Mouse (Mus musculus): Measurements from ENCODE around the gene Sqor.
A peak's percentile ranks its signal among the peaks of the same experiment; 100 is the strongest.

Sqor gene

GRCm38 (mm10) chr2:122765071-122765793 lies at the start of gene Sqor:
TSS of gene Sqor (plus strand) at chr2:122765237.
- peak; percentile 23 for DNase-seq (ENCODE audit: low read depth, low spot score)

GRCm38 (mm10) chr2:122716301-122716842 lies 48.7 kb upstream of the Sqor start:
- no peak for DNase-seq (ENCODE audit: low read depth, low spot score)

- DNase-seq (ENCODE audit: low read depth, low spot score): no peak
Measured at GRCm38 (mm10) chr2:122719232-122719631, 45.8 kb upstream of the Sqor start.

- no peak for DNase-seq (ENCODE audit: low read depth, low spot score)
Measured at GRCm38 (mm10) chr2:122720564-122720963, 44.5 kb upstream of the Sqor start.

- no peak for DNase-seq (ENCODE audit: low read depth, low spot score)
Measured at GRCm38 (mm10) chr2:122725604-122726003, 39.4 kb upstream of the Sqor start.

- DNase-seq (ENCODE audit: low read depth, low spot score): no peak
Measured at GRCm38 (mm10) chr2:122731456-122731855, 33.6 kb upstream of the Sqor start.

- peak; percentile 96 for DNase-seq (ENCODE audit: low read depth, low spot score)
Measured at GRCm38 (mm10) chr2:122737894-122738830, 26.9 kb upstream of the Sqor start, which contains the start of gene Bloc1s6. TSS of gene Bloc1s6 (plus strand) at chr2:122738503.

- no peak for DNase-seq (ENCODE audit: low read depth, low spot score)
Measured at GRCm38 (mm10) chr2:122739023-122739422, 26.0 kb upstream of the Sqor start.

GRCm38 (mm10) chr2:122746461-122746860 lies 18.6 kb upstream of the Sqor start:
- DNase-seq (ENCODE audit: low read depth, low spot score): no peak

GRCm38 (mm10) chr2:122753739-122754343 lies 11.2 kb upstream of the Sqor start:
- peak; percentile 65 for DNase-seq (ENCODE audit: low read depth, low spot score)

GRCm38 (mm10) chr2:122759791-122760190 lies 5.2 kb upstream of the Sqor start:
- DNase-seq (ENCODE audit: low read depth, low spot score): no peak

GRCm38 (mm10) chr2:122762991-122763390 lies 2.0 kb upstream of the Sqor start:
- DNase-seq (ENCODE audit: low read depth, low spot score): no peak

GRCm38 (mm10) chr2:122764526-122764925 lies 511 bp upstream of the Sqor start:
- DNase-seq (ENCODE audit: low read depth, low spot score): no peak

GRCm38 (mm10) chr2:122765794-122766145 lies 733 bp downstream of the Sqor start:
- no peak for DNase-seq (ENCODE audit: low read depth, low spot score)

GRCm38 (mm10) chr2:122771002-122771401 lies 6.0 kb downstream of the Sqor start:
- no peak for DNase-seq (ENCODE audit: low read depth, low spot score)

GRCm38 (mm10) chr2:122772899-122773298 lies 7.9 kb downstream of the Sqor start:
- DNase-seq (ENCODE audit: low read depth, low spot score): no peak

GRCm38 (mm10) chr2:122775491-122775890 lies 10.5 kb downstream of the Sqor start:
- no peak for DNase-seq (ENCODE audit: low read depth, low spot score)

- no peak for DNase-seq (ENCODE audit: low read depth, low spot score)
Measured at GRCm38 (mm10) chr2:122776823-122777222, 11.8 kb downstream of the Sqor start.

GRCm38 (mm10) chr2:122779967-122780366 lies 14.9 kb downstream of the Sqor start:
- DNase-seq (ENCODE audit: low read depth, low spot score): no peak

- no peak for DNase-seq (ENCODE audit: low read depth, low spot score)
Measured at GRCm38 (mm10) chr2:122780447-122780846, 15.4 kb downstream of the Sqor start.

GRCm38 (mm10) chr2:122781590-122782356 lies 16.7 kb downstream of the Sqor start:
- no peak for DNase-seq (ENCODE audit: low read depth, low spot score)

Data from forelimb bud, embryonic 11.5 days (tissue).